Mouse (Mus musculus) thymus, adult 2 months (tissue): ENCODE data around the gene Phactr1.

Source experiments
- CTCF ChIP-seq: fragments of 200-500 bp; IDR thresholded peaks from 2 replicates; pipeline ENCODE4 v1.5.1; 2012; ENCODE audit warnings: mild to moderate bottlenecking, control low read depth, low read length, moderate library complexity, borderline replicate concordance; ENCODE audit not compliant: control insufficient read depth, poor library complexity, insufficient read depth; ENCODE audit errors: extremely low read depth
- POLR2A ChIP-seq: fragments of 200-500 bp; IDR thresholded peaks from 2 replicates; pipeline ENCODE4 v1.6.1; 2012; ENCODE audit warnings: mild to moderate bottlenecking, low read length, control low read depth, moderate library complexity; ENCODE audit not compliant: control insufficient read depth, poor library complexity, insufficient read depth; ENCODE audit errors: extremely low read depth

DNA sequence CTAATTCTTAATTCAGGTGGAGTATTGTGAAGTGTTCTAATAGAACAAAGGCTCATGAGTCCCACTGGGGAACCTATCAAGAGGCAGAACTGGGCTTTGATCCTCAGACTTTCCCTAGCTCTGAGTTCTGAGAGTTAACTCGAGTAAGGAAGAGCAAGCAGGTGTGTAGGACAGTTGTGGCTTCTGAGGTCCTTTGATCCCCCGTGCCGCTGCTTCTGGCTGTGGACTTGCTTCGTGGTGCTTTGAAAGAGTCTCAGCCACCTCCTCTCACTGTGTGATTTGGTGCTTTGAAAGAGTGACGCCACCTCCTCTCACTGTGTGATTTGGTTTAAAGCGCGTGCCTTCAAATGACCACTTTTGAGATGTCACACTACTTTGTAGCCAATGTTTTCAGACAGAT is 305.4 kb downstream of the Phactr1 start:
- TF ChIP-seq CTCF: no peak
- no peak for TF ChIP-seq POLR2A
